ENCODE assay signal across 9 mouse cellular contexts in genomic region chr2:66634580-66635359, GRCm38 (mm10). TPM values are rescaled to one million over a fixed set of nuclear protein-coding genes. Genes with fewer than 3 reads are reported as not detected.
DNase-seq lines count a peak whose midpoint lies in the region; ATAC-seq and TF ChIP-seq lines count a peak whose summit lies in the region.
"Had no signal": no experiment of that assay in that cellular context is flagged by ENCODE, and none has a peak within 500 bp of the region (broad histone marks: within the 10 kb centered on the region; RNA-seq: fewer than 3 reads in every experiment).

Gene Scn9a, minus strand, starts transcription at chr2:66634962.

- H3K36me3 ChIP-seq in kidney, embryonic 15.5 days = no peaks in the 10 kb centered on the region
- no peaks in the 10 kb centered on the region for H3K36me3 ChIP-seq in forebrain, postnatal 0 days (ENCODE audit: insufficient read depth)
- H3K36me3 ChIP-seq in neural tube, embryonic 11.5 days (ENCODE audit: control insufficient read depth, insufficient read depth, low read length) = no peaks in the 10 kb centered on the region
- H3K36me3 ChIP-seq: liver, embryonic 13.5 days had no signal

- intact Hi-C loops in left cerebral cortex, adult 2 months (cut with DNase I) = no loop called here

- TF ChIP-seq CTCF in forebrain, postnatal 0 days (IDR thresholded peaks at IDR 0.05; ENCODE audit: low read depth) = no peak
- TF ChIP-seq CTCF in left cerebral cortex, adult 2 months (IDR thresholded peaks at IDR 0.05) = no peak

- H3K4me3 ChIP-seq in kidney, embryonic 15.5 days (replicated peaks) = peak within 1 kb of the TSS; percentile 39
- H3K4me3 ChIP-seq in forebrain, postnatal 0 days (ENCODE audit: low read depth, low read length) = peak within 1 kb of the TSS; percentile 51
- H3K4me3 ChIP-seq in left cerebral cortex, adult 2 months = peak within 1 kb of the TSS; percentile 58
- H3K4me3 ChIP-seq in neural tube, embryonic 11.5 days (ENCODE audit: low read depth, low read length) = peak within 1 kb of the TSS; percentile 34
- H3K4me3 ChIP-seq: liver, embryonic 13.5 days had no signal

- 2% methylated on average over 28 of the region's 29 CpGs for whole genome bisulfite sequencing in kidney, embryonic 15.5 days
- WGBS in forebrain, postnatal 0 days = 5% methylated on average over 29 of the region's 29 CpGs
- under 1% methylated on average over 29 of the region's 29 CpGs for WGBS in neural tube, embryonic 11.5 days

- no peak for DNase-seq in kidney, postnatal 10 days
- DNase-seq in cerebellum, adult 8-10 months = peak; percentile 3
- DNase-seq in forebrain, postnatal 0 days = peak; percentile 77
- peak; percentile 29 to 49 for DNase-seq in left cerebral cortex, adult 2 months (ENCODE audit: extremely low spot score in 1 of 2, low spot score in 2 of 2)
- DNase-seq in neural tube, embryonic 11.5 days (ENCODE audit: low spot score) = peak; percentile 73
- DNase-seq in adipocyte (ENCODE audit: low spot score) = no peak
- no peak for DNase-seq in spleen, postnatal 10 days (ENCODE audit: low spot score in 2 of 2)
- DNase-seq: liver, embryonic 13.5 days had no signal

- H3K9me3 ChIP-seq in kidney, embryonic 15.5 days (replicated peaks) = no peaks in the 10 kb centered on the region
- no peaks in the 10 kb centered on the region for H3K9me3 ChIP-seq in forebrain, postnatal 0 days (ENCODE audit: low read length)
- H3K9me3 ChIP-seq in neural tube, embryonic 11.5 days (ENCODE audit: control insufficient read depth, low read length) = no peaks in the 10 kb centered on the region
- H3K9me3 ChIP-seq: liver, embryonic 13.5 days had no signal

- peaks cover 10% of the 10 kb centered on the region for H3K4me1 ChIP-seq in kidney, embryonic 15.5 days
- no peaks in the 10 kb centered on the region for H3K4me1 ChIP-seq in forebrain, postnatal 0 days (ENCODE audit: insufficient read depth)
- H3K4me1 ChIP-seq in neural tube, embryonic 11.5 days (ENCODE audit: control insufficient read depth, insufficient read depth, low read length) = no peaks in the 10 kb centered on the region
- H3K4me1 ChIP-seq: liver, embryonic 13.5 days had no signal

- H3K9ac ChIP-seq in kidney, embryonic 15.5 days = no peak within 1 kb of the TSS
- H3K9ac ChIP-seq in forebrain, postnatal 0 days = peak within 1 kb of the TSS; percentile 78
- peak within 1 kb of the TSS; percentile 50 for H3K9ac ChIP-seq in neural tube, embryonic 11.5 days (ENCODE audit: low read length)
- H3K9ac ChIP-seq: liver, embryonic 13.5 days had no signal

- H3K27ac ChIP-seq in kidney, embryonic 15.5 days = no peak within 1 kb of the TSS
- peak within 1 kb of the TSS; percentile 75 for H3K27ac ChIP-seq in forebrain, postnatal 0 days (ENCODE audit: low read depth, low read length)
- no peak within 1 kb of the TSS for H3K27ac ChIP-seq in left cerebral cortex, adult 2 months
- no peak within 1 kb of the TSS for H3K27ac ChIP-seq in neural tube, embryonic 11.5 days (ENCODE audit: low read depth, low read length)
- H3K27ac ChIP-seq: liver, embryonic 13.5 days had no signal

- peak within 1 kb of the TSS; percentile 82 for H3K4me2 ChIP-seq in kidney, embryonic 15.5 days
- peak within 1 kb of the TSS; percentile 60 for H3K4me2 ChIP-seq in forebrain, postnatal 0 days (ENCODE audit: low read depth)
- H3K4me2 ChIP-seq in neural tube, embryonic 11.5 days (ENCODE audit: low read depth) = peak within 1 kb of the TSS; percentile 66
- H3K4me2 ChIP-seq: liver, embryonic 13.5 days had no signal

- peak; percentile 94 for ATAC-seq in kidney, embryonic 15.5 days (replicated peaks; ENCODE audit: low FRiP score)
- ATAC-seq in forebrain, postnatal 0 days = peak; percentile 96
- ATAC-seq in neural tube, embryonic 11.5 days (ENCODE audit: insufficient read depth, low FRiP score, low TSS enrichment) = peak; percentile 85

- H3K27me3 ChIP-seq in kidney, embryonic 15.5 days = peaks cover 14% of the 10 kb centered on the region
- no peaks in the 10 kb centered on the region for H3K27me3 ChIP-seq in forebrain, postnatal 0 days (ENCODE audit: insufficient read depth, low read length)
- H3K27me3 ChIP-seq in neural tube, embryonic 11.5 days (ENCODE audit: control insufficient read depth, insufficient read depth, low read length) = no peaks in the 10 kb centered on the region

RNA-seq across cellular contexts. Expression of gene Scn9a, which starts in this region (rescaled TPM):
- 0.96 and 1.4 TPM in 2 replicates for polyA plus RNA-seq in kidney, embryonic 15.5 days (2015; fragmentation: Nextera tagmentation; extraction: Ambion mirVana)
- 10.2 and 14.7 TPM in 2 replicates for total RNA-seq in forebrain, postnatal 0 days (2014; rRNA removed)
- polyA plus RNA-seq in forebrain, postnatal 0 days (2015; fragmentation: Nextera tagmentation; extraction: Ambion mirVana) = 2.2 and 6.3 TPM in 2 replicates
- total RNA-seq in left cerebral cortex, adult 2 months (2021) = 1 to 10 TPM; 3.4 to 4.1 TPM
- polyA plus RNA-seq in neural tube, embryonic 11.5 days (2014; fragmentation: Nextera tagmentation; extraction: Ambion mirVana) = 9.0 and 10.5 TPM in 2 replicates

Comparison
In these comparisons a context has a peak if more than half of its experiments do, and no peak if none do; other contexts are left out.
1. DNase-seq: peak in cerebellum, adult 8-10 months (single experiment), forebrain, postnatal 0 days (single experiment), left cerebral cortex, adult 2 months (2 of 2) and neural tube, embryonic 11.5 days (single experiment); none in kidney, postnatal 10 days (single experiment), adipocyte (single experiment) and spleen, postnatal 10 days (0 of 2).
2. Peak in every context shown above with its lines, with median percentiles within 50 percentile points of each other: ATAC-seq, H3K4me2 ChIP-seq and H3K4me3 ChIP-seq.